Mouse (Mus musculus) liver, embryonic 15.5 days (tissue): ENCODE data around the gene Ptprs. TPM values are rescaled to one million over a fixed set of nuclear protein-coding genes. Genes with fewer than 3 reads are reported as not detected.
A peak's percentile ranks its signal among the peaks of the same experiment; 100 is the strongest.

ENCODE experiments used
- ATAC-seq: fragments of 200-750 bp; cut with Nextera tagmentation; 2 replicates; pipeline ENCODE4 v1.8.0; 2017; ENCODE audit warnings: moderate number of reproducible peaks, mild to moderate bottlenecking, moderate library complexity; ENCODE audit not compliant: insufficient read depth
- H3K27ac ChIP-seq: fragments of 300-500 bp; sonication (generic); replicated peaks from 2 replicates; pipeline ENCODE4 v1.5.1; 2015; ENCODE audit warnings: mild to moderate bottlenecking, inconsistent platforms
- H3K27me3 ChIP-seq: fragments of 300-500 bp; sonication (generic); 2 replicates; pipeline ENCODE4 v1.6.1; 2015; ENCODE audit warnings: mild to moderate bottlenecking, inconsistent platforms
- H3K36me3 ChIP-seq: fragments of 300-500 bp; sonication (generic); replicated peaks from 2 replicates; pipeline ENCODE4 v1.6.1; 2015; ENCODE audit warnings: moderate library complexity, mild to moderate bottlenecking, inconsistent platforms
- H3K4me1 ChIP-seq: fragments of 300-500 bp; sonication (generic); replicated peaks from 2 replicates; pipeline ENCODE4 v1.6.1; 2015; ENCODE audit warnings: inconsistent platforms
- H3K4me2 ChIP-seq: fragments of 300-500 bp; sonication (generic); 2 replicates; pipeline ENCODE4 v1.6.1; 2015; ENCODE audit warnings: moderate library complexity, mild to moderate bottlenecking, inconsistent platforms
- H3K4me3 ChIP-seq: fragments of 300-500 bp; sonication (generic); replicated peaks from 2 replicates; pipeline ENCODE4 v1.5.1; 2015; ENCODE audit warnings: mild to moderate bottlenecking, inconsistent platforms
- H3K9ac ChIP-seq: fragments of 300-500 bp; sonication (generic); 2 replicates; pipeline ENCODE4 v1.6.1; 2015; ENCODE audit warnings: moderate library complexity, mild to moderate bottlenecking, inconsistent platforms
- H3K9me3 ChIP-seq: fragments of 300-500 bp; sonication (generic); replicated peaks from 2 replicates; pipeline ENCODE4 v1.6.1; 2016; ENCODE audit warnings: inconsistent platforms
- WGBS: fragments of 180-500 bp; shearing (Covaris S2); methylation state at CpG from one replicate; pipeline ENCODE4 v1.1.7; 2015; ENCODE audit warnings: mixed read lengths; ENCODE audit not compliant: insufficient replicate concordance; 5-methylcytosine and 5-hydroxymethylcytosine counted together
- polyA plus RNA-seq: library from polyadenylated mRNA; unstranded; fragments of >200 nt; fragmentation: Nextera tagmentation; extraction: Ambion mirVana; gene quantifications from 2 replicates; pipeline ENCODE4 v1.2.1, GENCODE M21; 2015

The Ptprs gene
- polyA plus RNA-seq, 1 experiment from 2014 or later: 5.5 TPM

DNA sequence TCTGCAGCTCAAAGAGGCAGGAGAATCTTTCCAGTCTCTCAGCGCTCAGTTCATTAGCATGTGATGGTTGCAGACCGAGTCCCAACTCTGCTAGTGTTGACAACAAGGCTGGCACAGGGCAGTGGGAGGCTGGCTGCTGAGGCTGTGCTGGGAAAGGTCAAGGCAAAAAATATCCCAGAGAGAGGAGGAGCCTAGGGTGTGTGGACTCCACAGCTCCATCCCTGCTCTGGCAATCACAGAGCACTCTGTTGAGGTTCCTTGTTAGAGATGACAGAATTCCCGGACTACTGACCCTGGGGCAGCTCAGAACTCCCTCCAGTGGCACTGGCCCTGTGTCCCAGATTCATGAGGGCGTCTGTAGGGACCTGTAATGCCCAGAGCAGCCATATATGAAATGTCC lies 23.0 kb downstream of the Ptprs start:
- Histone ChIP-seq H3K4me2 (no peak overlapping the region), H3K27me3 (no peaks in the 10 kb centered on the region), H3K9ac (no peak overlapping the region), H3K36me3 (peaks cover 13% of the 10 kb centered on the region; the same call in 1 of the 2 replicates), H3K4me3 (no peak overlapping the region), H3K9me3 (no peaks in the 10 kb centered on the region), H3K27ac (no peak overlapping the region), H3K4me1 (no peaks in the 10 kb centered on the region)
- WGBS: 56% methylated on average over 4 of the region's 4 CpGs
- ATAC-seq: no peak

DNA sequence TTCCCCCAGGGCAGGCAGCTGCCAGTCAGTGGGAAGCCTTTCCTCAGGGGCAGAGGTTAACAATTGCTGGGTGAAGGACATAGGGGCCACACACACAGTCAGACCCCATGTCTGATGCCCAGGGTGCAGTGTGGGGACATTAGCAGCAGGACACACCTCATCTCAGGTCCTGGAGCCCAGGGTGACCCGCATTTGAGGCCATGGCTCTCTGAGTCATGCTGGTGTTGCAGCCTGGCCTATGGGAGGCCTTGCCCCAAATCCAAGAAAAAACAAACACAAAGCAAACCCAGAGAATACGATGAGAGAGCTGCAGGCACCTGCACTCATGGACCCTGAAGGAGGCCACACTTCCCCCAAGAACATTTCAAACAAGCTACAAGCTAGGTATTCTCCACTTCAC lies 28.6 kb downstream of the Ptprs start:
- Histone ChIP-seq H3K9me3 (no peaks in the 10 kb centered on the region), H3K27ac (no peak overlapping the region), H3K27me3 (no peaks in the 10 kb centered on the region), H3K4me2 (no peak overlapping the region), H3K36me3 (0 out of 2 replicates have a peak, but pooled peaks cover 16% of the 10 kb centered on the region), H3K4me3 (no peak overlapping the region), H3K9ac (no peak overlapping the region), H3K4me1 (peaks cover 11% of the 10 kb centered on the region; the same call in 1 of the 2 replicates)
- 62% methylated on average over 2 of the region's 2 CpGs for WGBS
- no peak for ATAC-seq

DNA sequence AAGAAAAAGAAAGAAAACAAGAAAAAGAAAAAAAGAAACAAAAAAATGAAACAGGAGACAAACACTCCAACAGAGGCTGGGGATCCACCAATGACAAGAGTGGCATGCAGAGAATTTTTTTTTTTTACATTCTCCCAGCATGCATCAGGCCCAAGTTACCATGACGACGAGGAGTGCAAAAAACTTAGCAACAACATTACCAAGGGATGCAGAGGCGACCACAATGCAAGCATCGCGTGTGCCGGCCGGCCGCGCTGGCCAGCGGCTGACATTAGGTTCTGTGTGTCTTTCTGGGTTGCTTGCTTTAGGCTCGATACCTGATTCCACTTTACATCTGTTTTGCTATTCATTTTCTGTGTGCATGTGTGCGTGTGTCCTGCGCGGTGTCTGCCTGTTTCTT lies 30.9 kb downstream of the Ptprs start:
- Histone ChIP-seq H3K36me3 (0 out of 2 replicates have a peak, but pooled peaks cover 10% of the 10 kb centered on the region), H3K4me1 (peaks cover 12% of the 10 kb centered on the region; the same call in 1 of the 2 replicates), H3K9me3 (no peaks in the 10 kb centered on the region), H3K27me3 (no peaks in the 10 kb centered on the region), H3K4me3 (no peak overlapping the region), H3K27ac (no peak overlapping the region), H3K9ac (no peak overlapping the region), H3K4me2 (no peak overlapping the region)
- 80% methylated on average over 14 of the region's 14 CpGs for WGBS
- ATAC-seq: no peak

DNA sequence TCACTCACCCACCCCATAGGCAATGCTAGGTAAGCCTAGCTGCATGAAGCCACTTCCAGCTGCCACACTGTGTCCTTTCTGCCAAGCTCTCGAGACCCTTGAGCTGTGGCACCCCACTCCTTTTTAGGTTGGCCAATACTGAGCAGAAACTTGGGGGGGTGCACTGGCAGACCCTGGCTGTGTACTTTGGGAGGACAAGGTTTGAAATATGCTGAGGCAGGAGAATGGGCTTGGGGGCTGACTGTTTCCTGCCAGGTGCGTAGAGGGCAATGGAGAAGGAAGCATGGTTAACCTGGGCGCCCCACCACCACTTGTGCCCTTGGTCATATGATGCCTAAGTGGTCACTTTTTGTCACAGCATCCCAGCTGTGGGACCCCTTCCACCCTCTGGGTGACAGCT lies 31.5 kb downstream of the Ptprs start:
- WGBS: 64% methylated on average over 3 of the region's 3 CpGs
- Histone ChIP-seq H3K36me3 (0 out of 2 replicates have a peak, but pooled peaks cover 10% of the 10 kb centered on the region), H3K4me1 (peaks cover 12% of the 10 kb centered on the region; the same call in 1 of the 2 replicates), H3K9me3 (no peaks in the 10 kb centered on the region), H3K4me2 (no peak overlapping the region), H3K9ac (no peak overlapping the region), H3K27me3 (no peaks in the 10 kb centered on the region), H3K4me3 (no peak overlapping the region), H3K27ac (no peak overlapping the region)
- ATAC-seq: no peak

DNA sequence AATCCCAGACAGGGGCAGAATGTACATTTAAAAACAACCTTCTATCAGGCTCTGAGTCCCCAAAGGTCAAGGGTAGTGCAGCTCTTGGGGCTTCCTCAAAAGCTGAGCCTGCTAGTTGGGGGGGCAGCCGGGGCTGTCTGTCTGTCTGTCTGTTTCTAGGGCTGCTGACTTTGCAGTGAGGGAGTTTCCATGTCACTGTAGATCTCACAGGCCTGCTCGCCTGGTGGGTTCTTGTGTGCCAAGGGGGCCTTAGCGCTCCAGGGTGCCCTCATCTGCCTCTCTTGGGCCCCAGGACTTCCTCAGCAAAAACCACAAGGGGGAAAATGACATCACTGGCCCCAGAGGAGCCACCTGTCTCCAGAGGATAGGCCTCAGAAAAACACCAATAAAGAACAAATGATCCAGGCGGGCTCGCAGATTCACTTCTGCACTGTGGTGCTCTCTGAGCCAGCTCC lies 32.9 kb downstream of the Ptprs start:
- no peak overlapping the region for H3K27ac ChIP-seq
- H3K4me2 ChIP-seq: peak overlapping the region; percentile 18; the same call in 1 of the 2 replicates
- ATAC-seq: 0 out of 2 replicates have a peak, but pooled peaks have one; percentile 37
- H3K27me3 ChIP-seq: no peaks in the 10 kb centered on the region
- no peaks in the 10 kb centered on the region for H3K9me3 ChIP-seq
- H3K4me3 ChIP-seq: no peak overlapping the region
- 0 out of 2 replicates have a peak, but pooled peaks cover 7% of the 10 kb centered on the region for H3K36me3 ChIP-seq
- H3K9ac ChIP-seq: no peak overlapping the region
- 21% methylated on average over 5 of the region's 5 CpGs for WGBS
- H3K4me1 ChIP-seq: peaks cover 12% of the 10 kb centered on the region; the same call in 1 of the 2 replicates

DNA sequence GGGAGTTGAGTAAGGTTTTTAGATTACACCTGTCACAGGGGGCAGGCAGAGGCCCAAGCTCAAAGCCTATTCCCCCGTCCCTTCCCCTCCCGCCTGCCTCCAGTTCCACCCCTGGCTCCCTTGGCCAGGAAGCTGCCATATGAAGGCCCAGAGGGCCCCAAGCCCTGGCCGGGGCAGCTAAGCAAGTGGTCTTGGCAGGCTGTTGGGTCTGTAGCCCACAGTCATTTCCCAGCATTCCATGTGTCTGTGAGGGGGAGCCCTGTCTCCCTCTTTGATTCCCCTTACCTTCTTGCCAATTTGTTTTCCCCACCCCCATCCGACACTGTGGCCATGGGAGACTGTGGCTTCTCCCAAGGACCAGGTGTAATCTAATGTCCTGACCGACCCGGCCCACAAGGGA lies 34.0 kb downstream of the Ptprs start:
- Histone ChIP-seq H3K4me1 (peaks cover 12% of the 10 kb centered on the region; the same call in 1 of the 2 replicates), H3K4me2 (no peak overlapping the region), H3K27ac (no peak overlapping the region), H3K27me3 (no peaks in the 10 kb centered on the region), H3K9me3 (no peaks in the 10 kb centered on the region), H3K36me3 (peaks cover 13% of the 10 kb centered on the region; the same call in 1 of the 2 replicates), H3K4me3 (no peak overlapping the region), H3K9ac (no peak overlapping the region)
- WGBS: 48% methylated on average over 6 of the region's 6 CpGs
- ATAC-seq: no peak

DNA sequence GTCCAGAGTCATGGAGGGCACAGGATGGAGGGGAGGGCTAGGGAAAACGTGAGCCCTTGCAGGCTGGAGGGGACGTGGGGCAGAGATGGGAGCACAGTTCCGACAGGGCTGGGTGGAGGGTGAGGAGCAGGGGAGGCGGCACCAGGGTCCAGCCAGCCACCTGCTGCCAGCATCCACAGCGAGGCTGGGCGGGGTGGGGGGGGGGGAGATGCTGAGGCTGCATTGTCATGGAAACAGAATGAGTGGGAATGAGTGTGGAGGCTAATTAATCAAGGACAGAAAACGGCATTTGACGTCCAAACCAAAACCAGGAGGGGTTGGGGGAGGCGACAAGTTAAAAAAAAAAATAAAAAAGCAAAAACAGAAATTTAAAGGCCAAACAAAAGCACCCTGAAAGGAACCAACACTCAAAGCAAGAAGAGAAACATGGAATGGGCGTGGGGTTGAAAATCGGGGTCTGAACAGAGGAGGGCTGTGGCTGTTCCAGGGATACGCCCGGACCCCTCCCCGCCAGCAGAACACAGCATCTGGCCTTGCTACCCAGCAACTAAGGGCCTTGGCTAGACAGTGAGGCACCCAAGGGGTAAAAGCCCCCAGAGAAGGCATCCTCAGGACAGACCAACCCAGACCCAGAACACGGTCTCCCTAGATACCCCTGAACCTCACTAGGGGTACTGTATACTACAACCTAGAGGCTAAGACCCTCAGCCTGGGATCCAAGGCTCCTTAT lies 36.4 kb downstream of the Ptprs start:
- no peak for ATAC-seq
- Histone ChIP-seq H3K27me3 (no peaks in the 10 kb centered on the region), H3K27ac (no peak overlapping the region), H3K9me3 (no peaks in the 10 kb centered on the region), H3K9ac (no peak overlapping the region), H3K4me3 (no peak overlapping the region), H3K4me1 (peaks cover 12% of the 10 kb centered on the region; the same call in 1 of the 2 replicates), H3K36me3 (peaks cover 8% of the 10 kb centered on the region; the same call in 1 of the 2 replicates), H3K4me2 (no peak overlapping the region)
- 67% methylated on average over 15 of the region's 15 CpGs for WGBS

DNA sequence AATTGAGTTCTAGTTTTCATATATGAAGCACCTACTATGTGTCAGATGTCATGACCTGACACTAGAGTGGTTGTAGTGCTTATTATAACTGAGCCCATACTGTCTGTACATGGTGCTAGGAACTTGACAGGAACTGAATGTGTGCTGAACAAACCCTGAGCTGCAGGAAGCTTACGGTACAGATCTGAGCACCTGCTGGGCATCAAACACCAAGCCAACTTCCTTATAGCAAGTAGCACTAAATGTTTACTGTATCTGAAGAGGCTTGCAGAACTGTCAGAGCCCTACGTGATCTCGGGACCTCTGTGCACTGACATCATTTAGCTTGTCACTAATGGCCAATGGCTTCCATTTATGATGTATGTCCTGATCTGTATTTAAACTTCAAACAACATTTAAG lies 44.7 kb downstream of the Ptprs start:
- Histone ChIP-seq H3K36me3 (no peaks in the 10 kb centered on the region), H3K27me3 (peaks cover 7% of the 10 kb centered on the region), H3K4me1 (no peaks in the 10 kb centered on the region), H3K27ac (no peak overlapping the region), H3K4me2 (no peak overlapping the region), H3K4me3 (no peak overlapping the region), H3K9ac (no peak overlapping the region), H3K9me3 (no peaks in the 10 kb centered on the region)
- no peak for ATAC-seq
- WGBS: 63% methylated on average over 3 of the region's 3 CpGs

DNA sequence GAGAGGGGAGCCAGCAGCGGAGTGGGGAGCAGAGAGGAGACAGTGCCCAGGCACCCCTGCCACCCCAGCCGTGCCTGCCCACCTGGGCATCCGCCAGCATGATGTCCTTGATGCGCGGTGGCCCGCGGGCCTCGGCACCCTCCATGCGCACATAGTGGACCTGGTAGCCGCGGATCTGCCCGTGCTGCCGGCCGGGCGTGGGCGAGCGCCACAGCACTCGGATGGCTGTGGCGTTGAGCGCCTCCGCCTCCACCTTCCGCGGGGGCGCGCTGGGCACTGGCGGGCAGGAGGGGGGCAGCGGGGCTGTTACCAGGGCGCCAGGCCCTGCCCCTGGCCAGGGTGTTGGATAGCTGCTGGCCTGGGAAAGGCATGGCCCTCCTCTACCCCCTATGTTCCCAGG lies 48.4 kb downstream of the Ptprs start:
- Histone ChIP-seq H3K4me2 (no peak overlapping the region), H3K4me1 (peaks cover 15% of the 10 kb centered on the region), H3K36me3 (no peaks in the 10 kb centered on the region), H3K4me3 (no peak overlapping the region), H3K9ac (no peak overlapping the region), H3K27ac (no peak overlapping the region), H3K9me3 (no peaks in the 10 kb centered on the region), H3K27me3 (peaks cover 32% of the 10 kb centered on the region)
- 77% methylated on average over 28 of the region's 28 CpGs for WGBS
- no peak for ATAC-seq

DNA sequence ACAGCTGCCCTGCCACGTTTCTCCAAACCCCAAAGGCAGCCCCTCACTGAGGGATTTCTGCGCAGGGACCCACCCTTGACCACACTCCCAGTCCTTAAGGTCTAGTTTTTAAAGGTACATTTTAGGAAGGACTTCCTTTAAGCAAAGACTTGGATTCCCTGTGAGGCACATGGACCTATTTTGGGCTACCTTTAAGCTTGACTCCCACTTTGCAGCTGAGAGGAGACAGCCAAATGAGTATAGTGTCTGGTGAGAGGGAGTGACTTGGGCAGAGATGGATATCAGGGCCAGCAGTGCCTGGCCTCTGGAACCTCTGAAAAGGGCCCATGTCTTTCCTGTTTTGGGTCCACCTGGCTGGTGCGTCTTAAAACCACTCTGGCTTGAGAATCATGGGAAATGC lies 50.3 kb downstream of the Ptprs start:
- no peak for ATAC-seq
- H3K27ac ChIP-seq: no peak overlapping the region
- WGBS: 22% methylated on average over 3 of the region's 3 CpGs

DNA sequence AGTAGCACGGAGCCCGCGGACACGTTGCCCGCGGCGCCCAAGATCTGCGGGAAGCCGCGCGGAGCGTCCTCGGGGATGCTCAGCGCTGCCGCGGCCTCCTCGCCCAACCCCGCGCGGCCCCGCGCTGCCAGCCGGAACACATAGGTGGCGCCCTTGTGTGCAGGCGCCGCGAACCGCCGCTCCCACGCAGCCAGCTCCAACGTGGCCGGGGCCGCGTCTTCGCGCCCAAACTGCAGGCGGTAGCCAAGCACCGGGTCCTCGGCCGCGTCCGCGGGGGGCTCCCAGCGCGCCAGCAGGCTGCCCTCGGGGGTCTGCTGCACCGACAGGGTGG lies 50.7 kb downstream of the Ptprs start:
- Histone ChIP-seq H3K9me3 (no peaks in the 10 kb centered on the region), H3K27me3 (peaks cover 32% of the 10 kb centered on the region), H3K36me3 (no peaks in the 10 kb centered on the region), H3K4me3 (peak overlapping the region; percentile 51), H3K27ac (no peak overlapping the region), H3K9ac (peak overlapping the region; percentile 21; the same call in 1 of the 2 replicates), H3K4me1 (peaks cover 15% of the 10 kb centered on the region), H3K4me2 (peak overlapping the region; percentile 85)
- WGBS: 0% methylated on average over 47 of the region's 47 CpGs
- peak; percentile 64 for ATAC-seq

More for the DNA sequence above, 50.3 kb downstream of the Ptprs start:
- Histone ChIP-seq H3K9ac (peak overlapping the region; percentile 18; the same call in 1 of the 2 replicates), H3K27me3 (peaks cover 32% of the 10 kb centered on the region), H3K9me3 (no peaks in the 10 kb centered on the region), H3K36me3 (no peaks in the 10 kb centered on the region), H3K4me1 (peaks cover 15% of the 10 kb centered on the region), H3K4me2 (peak overlapping the region; percentile 85), H3K4me3 (peak overlapping the region; percentile 51)
